Mouse (Mus musculus) cortical plate, adult 2 months (tissue): ENCODE data around the gene Ppp1r3c.

Experiments used
- CTCF ChIP-seq: fragments of 200-500 bp; IDR thresholded peaks from 2 replicates; pipeline ENCODE4 v1.5.1; 2011; ENCODE audit warnings: mild to moderate bottlenecking, control low read depth, low read length; ENCODE audit not compliant: insufficient read depth; ENCODE audit errors: extremely low read depth
- POLR2A ChIP-seq: fragments of 200-500 bp; IDR thresholded peaks from 2 replicates; pipeline ENCODE4 v1.6.1; 2011; ENCODE audit warnings: mild to moderate bottlenecking, low read length, control low read depth; ENCODE audit not compliant: insufficient read depth; ENCODE audit errors: extremely low read depth

- no peak for TF ChIP-seq CTCF
- TF ChIP-seq POLR2A = no peak
Observed at GRCm38 (mm10) chr19:36693530-36693929, 42.9 kb downstream of the Ppp1r3c start.
